Mouse (Mus musculus): ENCODE measurements around the gene Gm7030.

DNA sequence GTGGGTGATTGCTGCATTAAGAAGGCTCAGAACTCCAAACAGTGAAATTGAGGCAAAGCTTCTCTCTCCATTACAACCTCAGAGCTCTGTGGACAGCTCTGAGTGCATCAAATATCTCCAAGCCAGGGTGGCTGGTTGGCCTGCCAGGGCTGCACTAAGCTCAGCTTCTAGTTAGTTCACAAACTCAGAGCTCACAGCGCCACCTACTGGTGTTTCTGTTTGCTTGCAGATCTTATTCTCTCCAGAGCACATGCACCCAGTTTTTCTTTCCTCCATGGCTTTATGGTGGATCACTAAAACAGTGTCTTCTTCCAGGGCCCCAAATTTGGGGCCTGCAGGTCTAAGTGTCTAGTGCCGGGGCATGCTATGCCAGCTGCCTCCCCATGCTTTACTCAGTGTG, 68.4 kb downstream of the Gm7030 start:
- TF ChIP-seq CTCF (IDR thresholded peaks at IDR 0.05; ENCODE audit: borderline replicate concordance, insufficient read depth, low read length) (peak; percentile 45), POLR2A (IDR thresholded peaks at IDR 0.05; ENCODE audit: low read depth, low read length) (no peak)
